10 mouse cellular contexts compared by ENCODE assay signal in the genomic region with DNA sequence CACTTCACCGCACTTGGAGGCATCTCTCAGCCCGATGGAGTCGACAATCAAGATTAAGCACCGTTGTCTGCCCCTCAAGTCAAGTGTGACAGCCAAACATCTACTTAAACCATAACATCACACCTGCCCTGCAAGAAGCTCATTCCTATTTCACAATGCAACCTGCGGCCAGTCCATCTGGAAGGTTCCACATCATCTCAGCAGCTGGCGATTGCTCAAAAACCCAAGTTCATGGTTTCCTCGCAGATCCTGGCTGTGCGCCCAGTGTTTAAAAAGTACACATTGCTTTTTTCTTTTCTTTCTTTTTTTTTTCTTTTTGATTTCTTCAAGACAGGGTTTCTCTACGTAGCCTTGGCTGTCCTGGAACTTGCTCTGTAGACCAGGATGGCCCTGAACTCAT. TPM values are rescaled to one million over a fixed set of nuclear protein-coding genes. Genes with fewer than 3 reads are reported as not detected.
DNase-seq lines count a peak whose midpoint lies in the region; ATAC-seq and TF ChIP-seq lines count a peak whose summit lies in the region.
"Had no signal": no experiment of that assay in that cellular context is flagged by ENCODE, and none has a peak within 500 bp of the region (broad histone marks: within the 10 kb centered on the region; RNA-seq: fewer than 3 reads in every experiment).

No protein-coding gene starts in this region.

- no peak overlapping the region for H3K27ac ChIP-seq in lung, embryonic 14.5 days (ENCODE audit: low read depth)
- H3K27ac ChIP-seq: embryonic facial prominence, embryonic 15.5 days; heart, embryonic 13.5 days had no signal

- H3K9ac ChIP-seq in lung, embryonic 14.5 days, result no peak overlapping the region
- H3K9ac ChIP-seq: embryonic facial prominence, embryonic 15.5 days; heart, embryonic 13.5 days had no signal

- H3K36me3 ChIP-seq in lung, embryonic 14.5 days (ENCODE audit: insufficient read depth), result no peaks in the 10 kb centered on the region
- H3K36me3 ChIP-seq: embryonic facial prominence, embryonic 15.5 days; heart, embryonic 13.5 days had no signal

- TF ChIP-seq CTCF in lung, embryonic 14.5 days (IDR thresholded peaks at IDR 0.05; ENCODE audit: low read depth), result no peak

- H3K4me2 ChIP-seq in lung, embryonic 14.5 days, result no peak overlapping the region
- H3K4me2 ChIP-seq: embryonic facial prominence, embryonic 15.5 days; heart, embryonic 13.5 days had no signal

- 54% methylated on average over 9 of the region's 9 CpGs for WGBS in lung, embryonic 14.5 days

- no peak overlapping the region for H3K4me3 ChIP-seq in lung, embryonic 14.5 days (ENCODE audit: low read depth, low read length)
- H3K4me3 ChIP-seq: embryonic facial prominence, embryonic 15.5 days; heart, embryonic 13.5 days had no signal

- DNase-seq in ovary, adult 18-20 months (ENCODE audit: low spot score), result peak; percentile 63
- no peak for DNase-seq in ovary, postnatal 10 days (ENCODE audit: low spot score)
- DNase-seq in fat pad, adult 2 months (ENCODE audit: extremely low read depth, low read depth, low spot score), result peak; percentile 46
- DNase-seq in lung, embryonic 14.5 days, result peak; percentile 90
- DNase-seq in embryo, embryonic 11 days, result no peak
- DNase-seq in MN1 (ENCODE audit: low spot score), result no peak
- DNase-seq in thymus, postnatal 4 days, result no peak
- DNase-seq: cerebellum, adult 9-11 months had no signal

- H3K4me1 ChIP-seq in lung, embryonic 14.5 days (ENCODE audit: insufficient read depth), result no peaks in the 10 kb centered on the region

- ATAC-seq in lung, embryonic 14.5 days (ENCODE audit: insufficient read depth), result no peak

- no peaks in the 10 kb centered on the region for H3K27me3 ChIP-seq in lung, embryonic 14.5 days (ENCODE audit: insufficient read depth, low read length)
- H3K27me3 ChIP-seq: embryonic facial prominence, embryonic 15.5 days; heart, embryonic 13.5 days had no signal

- no peaks in the 10 kb centered on the region for H3K9me3 ChIP-seq in lung, embryonic 14.5 days (ENCODE audit: low read depth, low read length)
- H3K9me3 ChIP-seq: embryonic facial prominence, embryonic 15.5 days; heart, embryonic 13.5 days had no signal

RNA-seq across cellular contexts. Expression of a gene that starts 28.7 kb away (rescaled TPM):
- 1,140 and 1,218 TPM in 2 replicates for polyA plus RNA-seq in lung, embryonic 14.5 days (2014; fragmentation: Nextera tagmentation; extraction: Ambion mirVana)

Comparison
In these comparisons a context has a peak if more than half of its experiments do, and no peak if none do; other contexts are left out.
1. DNase-seq: peak in ovary, adult 18-20 months (single experiment), fat pad, adult 2 months (single experiment) and lung, embryonic 14.5 days (single experiment); none in ovary, postnatal 10 days (single experiment), embryo, embryonic 11 days (single experiment), MN1 (single experiment) and thymus, postnatal 4 days (single experiment).